Mouse (Mus musculus): ENCODE data around the gene B230307C23Rik.
"Not testable (repeated sequence)": the region's sequence is repeated elsewhere in the genome, so short reads cannot be mapped to it uniquely, and the experiment has no call there.

The B230307C23Rik gene

DNA sequence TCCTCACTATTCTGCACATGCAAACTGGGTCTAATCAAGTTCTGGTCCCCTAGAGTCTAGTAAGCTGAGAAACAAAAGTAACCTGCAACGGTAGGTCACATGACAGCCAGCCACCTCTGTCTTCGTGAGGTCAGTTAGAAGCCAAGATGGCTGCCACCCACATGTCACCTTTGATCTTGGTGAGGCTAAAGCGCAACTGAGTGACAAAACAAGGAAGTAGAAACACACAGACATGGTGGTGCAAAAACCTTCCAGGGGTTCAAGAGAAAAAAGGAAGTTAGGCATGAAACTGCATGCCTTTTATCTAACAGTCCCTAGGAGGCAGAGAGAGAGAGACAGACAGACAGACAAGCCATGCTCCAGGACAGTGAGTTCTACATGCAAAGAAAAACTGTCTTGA lies 25.0 kb downstream of the B230307C23Rik start:
- no peak for DNase-seq (ENCODE audit: low spot score)

DNA sequence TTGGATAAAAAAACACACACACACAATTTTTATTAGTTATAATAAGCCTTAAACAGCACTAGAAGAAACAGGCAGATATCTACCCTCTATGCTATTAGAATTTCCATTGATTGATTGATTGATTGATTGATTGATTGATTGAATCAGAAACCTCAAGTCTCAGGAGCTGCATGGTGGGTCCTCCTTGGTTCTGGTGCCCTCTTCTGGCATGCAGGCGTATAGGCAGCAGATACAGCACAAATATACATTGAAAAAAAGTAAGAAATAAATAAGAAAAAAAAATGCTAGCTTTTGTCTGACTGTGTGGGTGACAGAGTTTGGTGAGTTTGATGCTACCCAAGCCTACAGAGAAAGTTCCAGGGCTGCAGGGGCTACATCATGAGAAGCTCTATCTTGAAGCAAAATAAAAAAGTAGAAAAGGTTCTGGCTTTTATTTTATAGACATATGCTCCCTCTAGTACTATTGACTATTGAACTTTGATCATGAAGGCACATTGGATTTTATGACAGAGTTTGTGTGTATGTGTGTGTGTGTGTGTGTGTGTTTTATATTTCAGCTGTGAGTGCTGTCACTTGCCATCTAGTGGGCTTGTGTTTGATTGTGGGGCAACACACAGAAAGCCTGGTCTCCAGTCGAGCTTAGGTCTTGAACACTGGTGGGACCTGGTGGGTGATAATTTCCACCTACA lies 25.7 kb downstream of the B230307C23Rik start:
- peak; percentile 33 for DNase-seq (ENCODE audit: low spot score)

GRCm38 (mm10) chr16:98026186-98026585 lies 29.1 kb downstream of the B230307C23Rik start:
- DNase-seq (ENCODE audit: low spot score): not testable (repeated sequence)

GRCm38 (mm10) chr16:98034971-98035370 lies 37.9 kb downstream of the B230307C23Rik start:
- DNase-seq (ENCODE audit: low spot score): not testable (repeated sequence)

- peak; percentile 16 for DNase-seq (ENCODE audit: low spot score)
Measured at GRCm38 (mm10) chr16:98041676-98042075, 44.6 kb downstream of the B230307C23Rik start.

- DNase-seq (ENCODE audit: low spot score): not testable (repeated sequence)
Measured at GRCm38 (mm10) chr16:98079382-98079781, 82.3 kb downstream of the B230307C23Rik start.

DNA sequence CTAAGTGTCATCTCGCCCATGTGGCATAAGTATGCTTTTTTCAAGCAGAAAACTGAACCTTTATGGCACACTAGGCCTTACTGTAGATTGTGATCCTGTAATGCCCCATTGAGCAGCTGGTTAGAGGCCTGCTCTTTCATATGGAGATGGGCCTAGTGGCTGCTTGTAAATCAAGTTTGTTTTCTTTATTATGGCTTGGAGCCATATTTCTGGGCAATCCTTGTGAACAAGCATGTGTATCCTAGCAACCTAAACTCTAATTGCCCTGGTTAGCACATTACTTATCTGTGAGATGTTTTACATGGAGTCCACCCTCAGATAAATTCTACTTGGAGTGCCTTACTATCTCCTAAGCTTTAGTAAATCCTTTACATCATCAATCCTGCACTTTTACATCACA lies 84.0 kb downstream of the B230307C23Rik start:
- DNase-seq (ENCODE audit: low spot score): peak; percentile 22

Data from embryo, embryonic 10.5 days (tissue).